Mouse (Mus musculus): ENCODE measurements around the gene Galnt6. TPM values are rescaled to one million over a fixed set of nuclear protein-coding genes. Genes with fewer than 3 reads are reported as not detected.
"Not testable (repeated sequence)": the region's sequence is repeated elsewhere in the genome, so short reads cannot be mapped to it uniquely, and the experiment has no call there.

Galnt6 gene
- polyA plus RNA-seq, 1 experiment from 2014 or later, result 1.6 TPM

GRCm38 (mm10) chr15:100772685-100773084, 43.5 kb upstream of the Galnt6 start:
- no peaks in the 10 kb centered on the region for H3K4me1 ChIP-seq (ENCODE audit: insufficient read depth)
- TF ChIP-seq EP300 (IDR thresholded peaks at IDR 0.05; ENCODE audit: low read depth), result no peak
- 0 out of 2 replicates have a peak, but pooled peaks have one; percentile 12 for TF ChIP-seq CTCF (IDR thresholded peaks at IDR 0.05; ENCODE audit: low read depth)
- no peak overlapping the region for H3K27ac ChIP-seq (ENCODE audit: low read depth)
- no peak overlapping the region for H3K4me2 ChIP-seq (ENCODE audit: low read depth, low read length)
- no peaks in the 10 kb centered on the region for H3K9me3 ChIP-seq (ENCODE audit: low read length)
- no peak overlapping the region for H3K4me3 ChIP-seq (ENCODE audit: low read depth, low read length)
- WGBS (ENCODE audit: insufficient replicate concordance), result 72% methylated on average over 4 of the region's 4 CpGs
- 0 out of 2 replicates have a peak, but pooled peaks cover 3% of the 10 kb centered on the region for H3K27me3 ChIP-seq (ENCODE audit: insufficient read depth, low read length)
- DNase-seq (no peak), ATAC-seq (no peak)
- no peak overlapping the region for H3K9ac ChIP-seq (replicated peaks)
- no peaks in the 10 kb centered on the region for H3K36me3 ChIP-seq (replicated peaks; ENCODE audit: insufficient read depth, low read length)

- Histone ChIP-seq H3K36me3 (replicated peaks; ENCODE audit: insufficient read depth, low read length) (no peaks in the 10 kb centered on the region), H3K4me3 (ENCODE audit: low read depth, low read length) (no peak overlapping the region), H3K9ac (replicated peaks) (no peak overlapping the region), H3K27me3 (ENCODE audit: insufficient read depth, low read length) (0 out of 2 replicates have a peak, but pooled peaks cover 10% of the 10 kb centered on the region), H3K4me2 (ENCODE audit: low read depth, low read length) (no peak overlapping the region), H3K9me3 (ENCODE audit: low read length) (no peaks in the 10 kb centered on the region), H3K4me1 (ENCODE audit: insufficient read depth) (no peaks in the 10 kb centered on the region), H3K27ac (ENCODE audit: low read depth) (no peak overlapping the region)
- DNase-seq, result no peak
- WGBS (ENCODE audit: insufficient replicate concordance), result 87% methylated on average over 5 of the region's 5 CpGs
- TF ChIP-seq CTCF (IDR thresholded peaks at IDR 0.05; ENCODE audit: low read depth) (no peak), EP300 (IDR thresholded peaks at IDR 0.05; ENCODE audit: low read depth) (no peak)
- ATAC-seq, result no peak
Observed at GRCm38 (mm10) chr15:100770338-100770737, 41.2 kb upstream of the Galnt6 start.

GRCm38 (mm10) chr15:100769023-100769422, 39.8 kb upstream of the Galnt6 start:
- ATAC-seq; DNase-seq; H3K4me3 ChIP-seq (ENCODE audit: low read depth, low read length); H3K4me1 ChIP-seq (ENCODE audit: insufficient read depth); H3K9me3 ChIP-seq (ENCODE audit: low read length); H3K27ac ChIP-seq (ENCODE audit: low read depth); H3K36me3 ChIP-seq (replicated peaks; ENCODE audit: insufficient read depth, low read length); H3K9ac ChIP-seq (replicated peaks); H3K4me2 ChIP-seq (ENCODE audit: low read depth, low read length): not testable (repeated sequence)
- H3K27me3 ChIP-seq (ENCODE audit: insufficient read depth, low read length), result peaks cover 18% of the 10 kb centered on the region; the same call in 1 of the 2 replicates
- 76% methylated on average over 4 of the region's 4 CpGs for WGBS (ENCODE audit: insufficient replicate concordance)

- Histone ChIP-seq H3K4me2 (ENCODE audit: low read depth, low read length) (no peak overlapping the region), H3K36me3 (replicated peaks; ENCODE audit: insufficient read depth, low read length) (no peaks in the 10 kb centered on the region), H3K9me3 (ENCODE audit: low read length) (no peaks in the 10 kb centered on the region), H3K4me1 (ENCODE audit: insufficient read depth) (no peaks in the 10 kb centered on the region), H3K27me3 (ENCODE audit: insufficient read depth, low read length) (peaks cover 27% of the 10 kb centered on the region), H3K4me3 (ENCODE audit: low read depth, low read length) (no peak overlapping the region), H3K9ac (replicated peaks) (no peak overlapping the region), H3K27ac (ENCODE audit: low read depth) (no peak overlapping the region)
- DNase-seq, result no peak
- TF ChIP-seq CTCF (IDR thresholded peaks at IDR 0.05; ENCODE audit: low read depth) (no peak), EP300 (IDR thresholded peaks at IDR 0.05; ENCODE audit: low read depth) (no peak)
- 78% methylated on average over 13 of the region's 13 CpGs for WGBS (ENCODE audit: insufficient replicate concordance)
- no peak for ATAC-seq
Observed at GRCm38 (mm10) chr15:100767851-100768250, 38.7 kb upstream of the Galnt6 start.

- Histone ChIP-seq H3K9me3 (ENCODE audit: low read length) (no peaks in the 10 kb centered on the region), H3K9ac (replicated peaks) (no peak overlapping the region), H3K27me3 (ENCODE audit: insufficient read depth, low read length) (peaks cover 38% of the 10 kb centered on the region), H3K4me1 (ENCODE audit: insufficient read depth) (peaks cover 3% of the 10 kb centered on the region), H3K4me3 (ENCODE audit: low read depth, low read length) (no peak overlapping the region), H3K27ac (ENCODE audit: low read depth) (no peak overlapping the region), H3K36me3 (replicated peaks; ENCODE audit: insufficient read depth, low read length) (no peaks in the 10 kb centered on the region), H3K4me2 (ENCODE audit: low read depth, low read length) (no peak overlapping the region)
- TF ChIP-seq EP300 (IDR thresholded peaks at IDR 0.05; ENCODE audit: low read depth) (no peak), CTCF (IDR thresholded peaks at IDR 0.05; ENCODE audit: low read depth) (no peak)
- WGBS (ENCODE audit: insufficient replicate concordance), result 67% methylated on average over 9 of the region's 9 CpGs
- no peak for ATAC-seq
- no peak for DNase-seq
Observed at GRCm38 (mm10) chr15:100766826-100767225, 37.6 kb upstream of the Galnt6 start.

GRCm38 (mm10) chr15:100764163-100764951, 35.2 kb upstream of the Galnt6 start:
- peaks cover 44% of the 10 kb centered on the region for H3K27me3 ChIP-seq (ENCODE audit: insufficient read depth, low read length)
- no peaks in the 10 kb centered on the region for H3K36me3 ChIP-seq (replicated peaks; ENCODE audit: insufficient read depth, low read length)
- 66% methylated on average over 16 of the region's 16 CpGs for WGBS (ENCODE audit: insufficient replicate concordance)
- no peak overlapping the region for H3K9ac ChIP-seq (replicated peaks)
- H3K27ac ChIP-seq (ENCODE audit: low read depth), result no peak overlapping the region
- no peak for DNase-seq
- H3K4me2 ChIP-seq (ENCODE audit: low read depth, low read length), result no peak overlapping the region
- H3K4me3 ChIP-seq (ENCODE audit: low read depth, low read length), result no peak overlapping the region
- peak; percentile 21 for ATAC-seq
- no peaks in the 10 kb centered on the region for H3K9me3 ChIP-seq (ENCODE audit: low read length)
- peak; percentile 44; the same call in 1 of the 2 replicates for TF ChIP-seq EP300 (IDR thresholded peaks at IDR 0.05; ENCODE audit: low read depth)
- no peak for TF ChIP-seq CTCF (IDR thresholded peaks at IDR 0.05; ENCODE audit: low read depth)
- peaks cover 9% of the 10 kb centered on the region for H3K4me1 ChIP-seq (ENCODE audit: insufficient read depth)

All from liver, postnatal 0 days (tissue).